Mouse (Mus musculus): ENCODE data around the gene Hdac11. TPM values are rescaled to one million over a fixed set of nuclear protein-coding genes. Genes with fewer than 3 reads are reported as not detected.
A peak's percentile ranks its signal among the peaks of the same experiment; 100 is the strongest.

The Hdac11 gene
- polyA plus RNA-seq, 1 experiment from 2014 or later = 42.1 TPM

- Histone ChIP-seq H3K4me3 (replicated peaks; ENCODE audit: low read depth, low read length) (peak overlapping the region; percentile 5; the same call in 1 of the 2 replicates), H3K36me3 (ENCODE audit: control insufficient read depth, insufficient read depth, low read length) (peaks cover 3% of the 10 kb centered on the region; the same call in 1 of the 2 replicates), H3K27me3 (ENCODE audit: control insufficient read depth, insufficient read depth, low read length) (no peaks in the 10 kb centered on the region), H3K9ac (replicated peaks; ENCODE audit: low read length) (peak overlapping the region; percentile 38), H3K9me3 (ENCODE audit: control insufficient read depth, low read length) (no peaks in the 10 kb centered on the region), H3K4me1 (ENCODE audit: control insufficient read depth, insufficient read depth, low read length) (peaks cover 62% of the 10 kb centered on the region), H3K4me2 (ENCODE audit: low read length) (peak overlapping the region; percentile 91), H3K27ac (replicated peaks; ENCODE audit: low read depth, low read length) (0 out of 2 replicates have a peak overlapping the region, but pooled peaks have one; percentile 17)
- no peak for ATAC-seq (ENCODE audit: low FRiP score, low TSS enrichment)
- 80% methylated on average over 9 of the region's 9 CpGs for WGBS
- no peak for DNase-seq
Observed at GRCm38 (mm10) chr6:91159047-91159446, 2.6 kb downstream of the Hdac11 start.

- Histone ChIP-seq H3K4me1 (ENCODE audit: control insufficient read depth, insufficient read depth, low read length) (peaks cover 49% of the 10 kb centered on the region), H3K36me3 (ENCODE audit: control insufficient read depth, insufficient read depth, low read length) (peaks cover 3% of the 10 kb centered on the region; the same call in 1 of the 2 replicates), H3K9me3 (ENCODE audit: control insufficient read depth, low read length) (no peaks in the 10 kb centered on the region), H3K27me3 (ENCODE audit: control insufficient read depth, insufficient read depth, low read length) (no peaks in the 10 kb centered on the region), H3K27ac (replicated peaks; ENCODE audit: low read depth, low read length) (peak overlapping the region; percentile 49; the same call in 1 of the 2 replicates), H3K4me2 (ENCODE audit: low read length) (peak overlapping the region; percentile 91; the same call in 1 of the 2 replicates), H3K4me3 (replicated peaks; ENCODE audit: low read depth, low read length) (no peak overlapping the region), H3K9ac (replicated peaks; ENCODE audit: low read length) (no peak overlapping the region)
- 30% methylated on average over 3 of the region's 3 CpGs for WGBS
- peak; percentile 78 for DNase-seq
- no peak for ATAC-seq (ENCODE audit: low FRiP score, low TSS enrichment)
Observed at GRCm38 (mm10) chr6:91160399-91160798, 3.9 kb downstream of the Hdac11 start.

- H3K4me1 ChIP-seq (ENCODE audit: control insufficient read depth, insufficient read depth, low read length) = peaks cover 43% of the 10 kb centered on the region
- H3K27me3 ChIP-seq (ENCODE audit: control insufficient read depth, insufficient read depth, low read length) = no peaks in the 10 kb centered on the region
- ATAC-seq (ENCODE audit: low FRiP score, low TSS enrichment) = no peak
- WGBS = 90% methylated on average over 2 of the region's 2 CpGs
- no peak overlapping the region for H3K4me3 ChIP-seq (replicated peaks; ENCODE audit: low read depth, low read length)
- H3K4me2 ChIP-seq (ENCODE audit: low read length) = no peak overlapping the region
- H3K36me3 ChIP-seq (ENCODE audit: control insufficient read depth, insufficient read depth, low read length) = peaks cover 3% of the 10 kb centered on the region; the same call in 1 of the 2 replicates
- DNase-seq = no peak
- no peak overlapping the region for H3K9ac ChIP-seq (replicated peaks; ENCODE audit: low read length)
- no peaks in the 10 kb centered on the region for H3K9me3 ChIP-seq (ENCODE audit: control insufficient read depth, low read length)
- no peak overlapping the region; the same call in 1 of the 2 replicates for H3K27ac ChIP-seq (replicated peaks; ENCODE audit: low read depth, low read length)
Observed at GRCm38 (mm10) chr6:91160976-91161375, 4.5 kb downstream of the Hdac11 start.

GRCm38 (mm10) chr6:91161506-91162235, 5.2 kb downstream of the Hdac11 start:
- no peaks in the 10 kb centered on the region for H3K27me3 ChIP-seq (ENCODE audit: control insufficient read depth, insufficient read depth, low read length)
- H3K9ac ChIP-seq (replicated peaks; ENCODE audit: low read length) = no peak overlapping the region
- 82% methylated on average over 6 of the region's 6 CpGs for WGBS
- H3K27ac ChIP-seq (replicated peaks; ENCODE audit: low read depth, low read length) = no peak overlapping the region
- H3K9me3 ChIP-seq (ENCODE audit: control insufficient read depth, low read length) = no peaks in the 10 kb centered on the region
- ATAC-seq (ENCODE audit: low FRiP score, low TSS enrichment) (no peak), DNase-seq (no peak)
- peaks cover 40% of the 10 kb centered on the region for H3K4me1 ChIP-seq (ENCODE audit: control insufficient read depth, insufficient read depth, low read length)
- peaks cover 3% of the 10 kb centered on the region; the same call in 1 of the 2 replicates for H3K36me3 ChIP-seq (ENCODE audit: control insufficient read depth, insufficient read depth, low read length)
- H3K4me2 ChIP-seq (ENCODE audit: low read length) = no peak overlapping the region
- H3K4me3 ChIP-seq (replicated peaks; ENCODE audit: low read depth, low read length) = no peak overlapping the region

GRCm38 (mm10) chr6:91162314-91162713, 5.8 kb downstream of the Hdac11 start:
- no peak overlapping the region for H3K4me3 ChIP-seq (replicated peaks; ENCODE audit: low read depth, low read length)
- no peaks in the 10 kb centered on the region for H3K27me3 ChIP-seq (ENCODE audit: control insufficient read depth, insufficient read depth, low read length)
- no peak overlapping the region for H3K9ac ChIP-seq (replicated peaks; ENCODE audit: low read length)
- H3K4me1 ChIP-seq (ENCODE audit: control insufficient read depth, insufficient read depth, low read length) = peaks cover 36% of the 10 kb centered on the region
- 94% methylated on average over 5 of the region's 5 CpGs for WGBS
- H3K9me3 ChIP-seq (ENCODE audit: control insufficient read depth, low read length) = no peaks in the 10 kb centered on the region
- DNase-seq (no peak), ATAC-seq (ENCODE audit: low FRiP score, low TSS enrichment) (no peak)
- H3K27ac ChIP-seq (replicated peaks; ENCODE audit: low read depth, low read length) = no peak overlapping the region
- H3K4me2 ChIP-seq (ENCODE audit: low read length) = no peak overlapping the region
- peaks cover 3% of the 10 kb centered on the region; the same call in 1 of the 2 replicates for H3K36me3 ChIP-seq (ENCODE audit: control insufficient read depth, insufficient read depth, low read length)

- Histone ChIP-seq H3K36me3 (ENCODE audit: control insufficient read depth, insufficient read depth, low read length) (peaks cover 3% of the 10 kb centered on the region; the same call in 1 of the 2 replicates), H3K4me2 (ENCODE audit: low read length) (no peak overlapping the region), H3K9ac (replicated peaks; ENCODE audit: low read length) (no peak overlapping the region), H3K4me3 (replicated peaks; ENCODE audit: low read depth, low read length) (no peak overlapping the region), H3K27ac (replicated peaks; ENCODE audit: low read depth, low read length) (0 out of 2 replicates have a peak overlapping the region, but pooled peaks have one; percentile 20), H3K27me3 (ENCODE audit: control insufficient read depth, insufficient read depth, low read length) (no peaks in the 10 kb centered on the region), H3K9me3 (ENCODE audit: control insufficient read depth, low read length) (no peaks in the 10 kb centered on the region), H3K4me1 (ENCODE audit: control insufficient read depth, insufficient read depth, low read length) (peaks cover 26% of the 10 kb centered on the region)
- no peak for DNase-seq
- 78% methylated on average over 5 of the region's 5 CpGs for WGBS
- no peak for ATAC-seq (ENCODE audit: low FRiP score, low TSS enrichment)
Observed at GRCm38 (mm10) chr6:91163195-91163911, 6.9 kb downstream of the Hdac11 start.

GRCm38 (mm10) chr6:91164584-91164983, 8.1 kb downstream of the Hdac11 start:
- Histone ChIP-seq H3K9ac (replicated peaks; ENCODE audit: low read length) (no peak overlapping the region), H3K4me2 (ENCODE audit: low read length) (no peak overlapping the region), H3K27me3 (ENCODE audit: control insufficient read depth, insufficient read depth, low read length) (no peaks in the 10 kb centered on the region), H3K27ac (replicated peaks; ENCODE audit: low read depth, low read length) (peak overlapping the region; percentile 52), H3K9me3 (ENCODE audit: control insufficient read depth, low read length) (no peaks in the 10 kb centered on the region), H3K36me3 (ENCODE audit: control insufficient read depth, insufficient read depth, low read length) (peaks cover 14% of the 10 kb centered on the region), H3K4me1 (ENCODE audit: control insufficient read depth, insufficient read depth, low read length) (peaks cover 13% of the 10 kb centered on the region), H3K4me3 (replicated peaks; ENCODE audit: low read depth, low read length) (no peak overlapping the region)
- WGBS = 67% methylated on average over 2 of the region's 2 CpGs
- DNase-seq (no peak), ATAC-seq (ENCODE audit: low FRiP score, low TSS enrichment) (no peak)

GRCm38 (mm10) chr6:91165210-91165609, 8.7 kb downstream of the Hdac11 start:
- peak; percentile 87 for DNase-seq
- ATAC-seq (ENCODE audit: low FRiP score, low TSS enrichment) = no peak
- Histone ChIP-seq H3K9me3 (ENCODE audit: control insufficient read depth, low read length) (no peaks in the 10 kb centered on the region), H3K27ac (replicated peaks; ENCODE audit: low read depth, low read length) (peak overlapping the region; percentile 52; the same call in 1 of the 2 replicates), H3K36me3 (ENCODE audit: control insufficient read depth, insufficient read depth, low read length) (peaks cover 15% of the 10 kb centered on the region), H3K9ac (replicated peaks; ENCODE audit: low read length) (no peak overlapping the region), H3K4me1 (ENCODE audit: control insufficient read depth, insufficient read depth, low read length) (peaks cover 9% of the 10 kb centered on the region), H3K4me2 (ENCODE audit: low read length) (no peak overlapping the region), H3K27me3 (ENCODE audit: control insufficient read depth, insufficient read depth, low read length) (no peaks in the 10 kb centered on the region), H3K4me3 (replicated peaks; ENCODE audit: low read depth, low read length) (no peak overlapping the region)
- WGBS = 35% methylated on average over 3 of the region's 3 CpGs

Measured in midbrain, embryonic 14.5 days (tissue).